Mouse (Mus musculus): Measurements from ENCODE around the gene Klk13.
"Not testable (repeated sequence)": the region's sequence is repeated elsewhere in the genome, so short reads cannot be mapped to it uniquely, and the experiment has no call there.

- TF ChIP-seq CTCF (conservative IDR thresholded peaks at IDR 0.05; ENCODE audit: low read length); POU5F1 (IDR thresholded peaks at IDR 0.05; ENCODE audit: borderline replicate concordance, low read length); NANOG (IDR thresholded peaks at IDR 0.05; ENCODE audit: borderline replicate concordance, low read length): not testable (repeated sequence)
These were observed 29.9 kb upstream of the Klk13 start for GRCm38 (mm10) chr7:43682511-43682910.

Data from E14TG2a.4 (cell line).